Mouse (Mus musculus): Measurements from ENCODE around the gene Gm20843. TPM values are rescaled to one million over a fixed set of nuclear protein-coding genes. Genes with fewer than 3 reads are reported as not detected.

Gm20843 gene
- polyA plus RNA-seq (2012; rRNA removed; ENCODE audit: low replicate concordance): not detected in 2 replicates

DNA sequence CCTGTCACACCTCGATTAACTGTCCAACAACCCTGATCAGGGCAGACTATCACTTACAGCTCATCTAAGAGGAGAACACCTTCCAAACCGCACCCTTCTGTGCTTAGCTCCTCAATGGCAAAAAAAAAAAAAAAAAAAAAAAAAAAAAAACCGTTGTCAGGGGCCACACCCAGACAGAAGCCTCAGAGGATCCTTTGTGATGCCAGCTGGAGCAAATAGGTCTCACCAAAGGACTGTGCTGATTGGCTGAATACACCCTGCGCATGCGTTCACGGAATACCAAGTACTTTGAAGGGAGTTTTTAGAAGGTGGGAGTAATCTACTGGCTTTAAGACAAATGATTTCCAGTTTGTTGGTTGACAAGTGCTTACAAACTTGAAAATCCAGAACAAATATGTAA is at the start of gene Gm20843:
Gene Gm20843 (minus strand): TSS at position 101 of the 400 bp plus-strand sequence.

